ENCODE assay signal across 19 mouse cellular contexts in genomic region chr7:126461626-126462025, GRCm38 (mm10). TPM values are rescaled to one million over a fixed set of nuclear protein-coding genes. Genes with fewer than 3 reads are reported as not detected.
A peak's percentile ranks its signal among the peaks of the same experiment; 100 is the strongest.
DNase-seq lines count a peak whose midpoint lies in the region; ATAC-seq lines count a peak whose summit lies in the region.
"Had no signal": no experiment of that assay in that cellular context is flagged by ENCODE, and none has a peak within 500 bp of the region (broad histone marks: within the 10 kb centered on the region; RNA-seq: fewer than 3 reads in every experiment).

No protein-coding gene starts in this region.

- H3K27ac ChIP-seq in heart, embryonic 11.5 days (ENCODE audit: low read depth, low read length): no peak overlapping the region
- peak overlapping the region; percentile 15; the same call in 1 of the 2 replicates for H3K27ac ChIP-seq in embryonic facial prominence, embryonic 14.5 days (replicated peaks; ENCODE audit: low read depth, low read length)
- H3K27ac ChIP-seq in limb, embryonic 15.5 days: peak overlapping the region; percentile 43; the same call in 1 of the 2 replicates
- no peak overlapping the region for H3K27ac ChIP-seq in forebrain, embryonic 16.5 days (ENCODE audit: low read length)
- H3K27ac ChIP-seq: forebrain, embryonic 15.5 days; heart, embryonic 15.5 days; liver, embryonic 13.5 days; neural tube, embryonic 12.5 days; stomach, embryonic 15.5 days had no signal

- peaks cover 36% of the 10 kb centered on the region for H3K4me1 ChIP-seq in heart, embryonic 11.5 days (ENCODE audit: control insufficient read depth, insufficient read depth, low read length)
- peaks cover 7% of the 10 kb centered on the region for H3K4me1 ChIP-seq in embryonic facial prominence, embryonic 14.5 days (ENCODE audit: control insufficient read depth, insufficient read depth, low read length)
- H3K4me1 ChIP-seq in limb, embryonic 15.5 days: peaks cover 32% of the 10 kb centered on the region
- H3K4me1 ChIP-seq in forebrain, embryonic 16.5 days (replicated peaks; ENCODE audit: control insufficient read depth, insufficient read depth, low read length): no peaks in the 10 kb centered on the region
- H3K4me1 ChIP-seq: forebrain, embryonic 15.5 days; neural tube, embryonic 12.5 days had no signal

- no peaks in the 10 kb centered on the region for H3K9me3 ChIP-seq in heart, embryonic 11.5 days (replicated peaks; ENCODE audit: control insufficient read depth, low read length)
- H3K9me3 ChIP-seq in embryonic facial prominence, embryonic 14.5 days (ENCODE audit: control insufficient read depth, low read length): no peaks in the 10 kb centered on the region
- H3K9me3 ChIP-seq in limb, embryonic 15.5 days: no peaks in the 10 kb centered on the region
- H3K9me3 ChIP-seq in forebrain, embryonic 16.5 days (ENCODE audit: control insufficient read depth, low read length): no peaks in the 10 kb centered on the region
- H3K9me3 ChIP-seq: forebrain, embryonic 15.5 days; heart, embryonic 15.5 days; liver, embryonic 13.5 days; neural tube, embryonic 12.5 days; stomach, embryonic 15.5 days had no signal

- DNase-seq in heart, adult 11 months: no peak
- peak; percentile 2 for DNase-seq in kidney, postnatal 10 days
- no peak for DNase-seq in kidney, postnatal 14 days
- peak; percentile 8 for DNase-seq in embryonic facial prominence, embryonic 14.5 days (ENCODE audit: low spot score)
- no peak for DNase-seq in cerebellum, adult 8-10 months
- DNase-seq: adrenal gland, postnatal 14 days; B cell, adult 2 months; cerebellum, adult 18-20 months; liver, embryonic 13.5 days; midbrain, embryonic 14.5 days; spleen, adult 18-20 months had no signal

- H3K4me3 ChIP-seq in heart, embryonic 11.5 days (ENCODE audit: low read depth, low read length): no peak overlapping the region
- H3K4me3 ChIP-seq in embryonic facial prominence, embryonic 14.5 days (ENCODE audit: low read depth, low read length): 0 out of 2 replicates have a peak overlapping the region, but pooled peaks have one; percentile 8
- H3K4me3 ChIP-seq in limb, embryonic 15.5 days: peak overlapping the region; percentile 16; the same call in 1 of the 2 replicates
- no peak overlapping the region for H3K4me3 ChIP-seq in forebrain, embryonic 16.5 days (replicated peaks; ENCODE audit: low read length)
- H3K4me3 ChIP-seq: forebrain, embryonic 15.5 days; heart, embryonic 15.5 days; liver, embryonic 13.5 days; neural tube, embryonic 12.5 days; stomach, embryonic 15.5 days had no signal

- 0 out of 2 replicates have a peak overlapping the region, but pooled peaks have one; percentile 10 for H3K9ac ChIP-seq in heart, embryonic 11.5 days (ENCODE audit: low read depth, low read length)
- peak overlapping the region; percentile 23; the same call in 1 of the 2 replicates for H3K9ac ChIP-seq in embryonic facial prominence, embryonic 14.5 days (ENCODE audit: low read depth, low read length)
- H3K9ac ChIP-seq in limb, embryonic 15.5 days: no peak overlapping the region
- no peak overlapping the region for H3K9ac ChIP-seq in forebrain, embryonic 16.5 days (replicated peaks; ENCODE audit: low read depth, low read length)
- H3K9ac ChIP-seq: forebrain, embryonic 15.5 days; heart, embryonic 15.5 days; liver, embryonic 13.5 days; neural tube, embryonic 12.5 days; stomach, embryonic 15.5 days had no signal

- 55% methylated on average over 3 of the region's 3 CpGs for WGBS in heart, embryonic 11.5 days (ENCODE audit: insufficient replicate concordance)
- WGBS in embryonic facial prominence, embryonic 14.5 days: 65% methylated on average over 3 of the region's 3 CpGs
- whole genome bisulfite sequencing in limb, embryonic 15.5 days: 66% methylated on average over 3 of the region's 3 CpGs
- WGBS in forebrain, embryonic 16.5 days: 71% methylated on average over 3 of the region's 3 CpGs

- no peak for ATAC-seq in heart, embryonic 11.5 days (replicated peaks; ENCODE audit: insufficient number of reproducible peaks, low FRiP score, low TSS enrichment)
- no peak for ATAC-seq in embryonic facial prominence, embryonic 14.5 days (ENCODE audit: low read depth)
- no peak for ATAC-seq in limb, embryonic 15.5 days (ENCODE audit: insufficient number of reproducible peaks, low FRiP score, low TSS enrichment, low read depth)
- no peak for ATAC-seq in forebrain, embryonic 16.5 days
- ATAC-seq: forebrain, embryonic 15.5 days; intestine, postnatal 0 days had no signal

- no peak overlapping the region for H3K4me2 ChIP-seq in heart, embryonic 11.5 days
- H3K4me2 ChIP-seq in embryonic facial prominence, embryonic 14.5 days (ENCODE audit: low read depth, low read length): no peak overlapping the region
- no peak overlapping the region for H3K4me2 ChIP-seq in limb, embryonic 15.5 days
- H3K4me2 ChIP-seq in forebrain, embryonic 16.5 days (ENCODE audit: low read length): no peak overlapping the region
- H3K4me2 ChIP-seq: forebrain, embryonic 15.5 days; heart, embryonic 15.5 days; liver, embryonic 13.5 days; neural tube, embryonic 12.5 days; stomach, embryonic 15.5 days had no signal

- H3K27me3 ChIP-seq in heart, embryonic 11.5 days (ENCODE audit: control insufficient read depth, insufficient read depth, low read length): peaks cover 3% of the 10 kb centered on the region; the same call in 1 of the 2 replicates
- no peaks in the 10 kb centered on the region for H3K27me3 ChIP-seq in embryonic facial prominence, embryonic 14.5 days (replicated peaks; ENCODE audit: control insufficient read depth, insufficient read depth, low read length)
- H3K27me3 ChIP-seq in limb, embryonic 15.5 days: no peaks in the 10 kb centered on the region
- H3K27me3 ChIP-seq in forebrain, embryonic 16.5 days (replicated peaks; ENCODE audit: control insufficient read depth, insufficient read depth, low read length): no peaks in the 10 kb centered on the region
- H3K27me3 ChIP-seq: forebrain, embryonic 15.5 days; heart, embryonic 15.5 days; liver, embryonic 13.5 days; neural tube, embryonic 12.5 days; stomach, embryonic 15.5 days had no signal

- H3K36me3 ChIP-seq in heart, embryonic 11.5 days (ENCODE audit: control insufficient read depth, insufficient read depth, low read length): no peaks in the 10 kb centered on the region
- peaks cover 7% of the 10 kb centered on the region; the same call in 1 of the 2 replicates for H3K36me3 ChIP-seq in embryonic facial prominence, embryonic 14.5 days (ENCODE audit: control insufficient read depth, insufficient read depth, low read length)
- H3K36me3 ChIP-seq in limb, embryonic 15.5 days: peaks cover 6% of the 10 kb centered on the region
- H3K36me3 ChIP-seq in forebrain, embryonic 16.5 days (ENCODE audit: control insufficient read depth, insufficient read depth): no peaks in the 10 kb centered on the region
- H3K36me3 ChIP-seq: stomach, embryonic 15.5 days had no signal

RNA-seq across cellular contexts. Expression of gene Atp2a1, which starts 1.3 kb away (rescaled TPM):
- 5.0 and 7.5 TPM in 2 replicates for polyA plus RNA-seq in heart, embryonic 11.5 days (2014; fragmentation: Nextera tagmentation; extraction: Ambion mirVana)
- polyA plus RNA-seq in embryonic facial prominence, embryonic 14.5 days (2014; fragmentation: Nextera tagmentation; extraction: Ambion mirVana): 235 and 334 TPM in 2 replicates
- polyA plus RNA-seq in limb, embryonic 15.5 days (2015; fragmentation: Nextera tagmentation; extraction: Ambion mirVana): 82.8 and 290 TPM in 2 replicates
- 0.30 and 0.51 TPM in 2 replicates for polyA plus RNA-seq in forebrain, embryonic 16.5 days (2015; fragmentation: Nextera tagmentation; extraction: Ambion mirVana)

RNA-seq across cellular contexts. Expression of gene Sh2b1, which starts 13.6 kb away (rescaled TPM):
- polyA plus RNA-seq in heart, embryonic 11.5 days (2014; fragmentation: Nextera tagmentation; extraction: Ambion mirVana): 33.7 and 36.0 TPM in 2 replicates
- polyA plus RNA-seq in embryonic facial prominence, embryonic 14.5 days (2014; fragmentation: Nextera tagmentation; extraction: Ambion mirVana): 44.3 and 46.3 TPM in 2 replicates
- polyA plus RNA-seq in limb, embryonic 15.5 days (2015; fragmentation: Nextera tagmentation; extraction: Ambion mirVana): 51.9 and 53.7 TPM in 2 replicates
- polyA plus RNA-seq in forebrain, embryonic 16.5 days (2015; fragmentation: Nextera tagmentation; extraction: Ambion mirVana): 71.2 and 73.9 TPM in 2 replicates

RNA-seq across cellular contexts. Expression of gene Tufm, which starts 25.5 kb away (rescaled TPM):
- 167 and 187 TPM in 2 replicates for polyA plus RNA-seq in heart, embryonic 11.5 days (2014; fragmentation: Nextera tagmentation; extraction: Ambion mirVana)
- 127 and 130 TPM in 2 replicates for polyA plus RNA-seq in embryonic facial prominence, embryonic 14.5 days (2014; fragmentation: Nextera tagmentation; extraction: Ambion mirVana)
- 120 and 130 TPM in 2 replicates for polyA plus RNA-seq in limb, embryonic 15.5 days (2015; fragmentation: Nextera tagmentation; extraction: Ambion mirVana)
- 131 and 140 TPM in 2 replicates for polyA plus RNA-seq in forebrain, embryonic 16.5 days (2015; fragmentation: Nextera tagmentation; extraction: Ambion mirVana)

RNA-seq across cellular contexts. Expression of gene Rabep2, which starts 33.1 kb away (rescaled TPM):
- polyA plus RNA-seq in heart, embryonic 11.5 days (2014; fragmentation: Nextera tagmentation; extraction: Ambion mirVana): 18.1 and 23.0 TPM in 2 replicates
- 26.4 and 28.9 TPM in 2 replicates for polyA plus RNA-seq in embryonic facial prominence, embryonic 14.5 days (2014; fragmentation: Nextera tagmentation; extraction: Ambion mirVana)
- polyA plus RNA-seq in limb, embryonic 15.5 days (2015; fragmentation: Nextera tagmentation; extraction: Ambion mirVana): 39.3 and 39.4 TPM in 2 replicates
- 24.4 and 26.5 TPM in 2 replicates for polyA plus RNA-seq in forebrain, embryonic 16.5 days (2015; fragmentation: Nextera tagmentation; extraction: Ambion mirVana)

RNA-seq across cellular contexts. Expression of gene Atxn2l, which starts 41.6 kb away (rescaled TPM):
- polyA plus RNA-seq in heart, embryonic 11.5 days (2014; fragmentation: Nextera tagmentation; extraction: Ambion mirVana): 38.2 and 39.9 TPM in 2 replicates
- 49.8 and 54.8 TPM in 2 replicates for polyA plus RNA-seq in embryonic facial prominence, embryonic 14.5 days (2014; fragmentation: Nextera tagmentation; extraction: Ambion mirVana)
- polyA plus RNA-seq in limb, embryonic 15.5 days (2015; fragmentation: Nextera tagmentation; extraction: Ambion mirVana): 41.9 and 47.0 TPM in 2 replicates
- 65.4 and 69.9 TPM in 2 replicates for polyA plus RNA-seq in forebrain, embryonic 16.5 days (2015; fragmentation: Nextera tagmentation; extraction: Ambion mirVana)

Comparison
In these comparisons a context has a peak if more than half of its experiments do, and no peak if none do; other contexts are left out.
1. DNase-seq: peak in kidney, postnatal 10 days (single experiment) and embryonic facial prominence, embryonic 14.5 days (single experiment); none in heart, adult 11 months (single experiment), kidney, postnatal 14 days (single experiment) and cerebellum, adult 8-10 months (single experiment).
2. H3K27ac ChIP-seq: peak in embryonic facial prominence, embryonic 14.5 days (single experiment) and limb, embryonic 15.5 days (single experiment); none in heart, embryonic 11.5 days (single experiment) and forebrain, embryonic 16.5 days (single experiment).
3. H3K4me3 ChIP-seq: peak in embryonic facial prominence, embryonic 14.5 days (single experiment) and limb, embryonic 15.5 days (single experiment); none in heart, embryonic 11.5 days (single experiment) and forebrain, embryonic 16.5 days (single experiment).
4. H3K9ac ChIP-seq: peak in heart, embryonic 11.5 days (single experiment) and embryonic facial prominence, embryonic 14.5 days (single experiment); none in limb, embryonic 15.5 days (single experiment) and forebrain, embryonic 16.5 days (single experiment).